Mouse (Mus musculus) ES-Bruce4 (cell line): ENCODE results near the gene Ikbip. TPM values are rescaled to one million over a fixed set of nuclear protein-coding genes. Genes with fewer than 3 reads are reported as not detected.

Experiments
- H3K27ac ChIP-seq: 2 replicates; pipeline ENCODE4 v1.5.1; 2012; ENCODE audit warnings: low read length, inconsistent platforms; ENCODE audit not compliant: insufficient read depth
- H3K27me3 ChIP-seq: 2 replicates; pipeline ENCODE4 v1.6.1; 2012; ENCODE audit warnings: mild to moderate bottlenecking, low read length, inconsistent platforms; ENCODE audit not compliant: control insufficient read depth, poor library complexity, insufficient read depth, severe bottlenecking
- H3K36me3 ChIP-seq: 2 replicates; pipeline ENCODE4 v1.6.1; 2012; ENCODE audit warnings: inconsistent platforms, mild to moderate bottlenecking, low read length, moderate library complexity; ENCODE audit not compliant: control insufficient read depth, poor library complexity, insufficient read depth, severe bottlenecking
- H3K4me1 ChIP-seq: one replicate; pipeline ENCODE4 v1.8.1; 2011; ENCODE audit warnings: low read length; ENCODE audit not compliant: control insufficient read depth, insufficient read depth
- H3K4me3 ChIP-seq: 2 replicates; pipeline ENCODE4 v1.5.1; 2011; ENCODE audit warnings: low read depth, mild to moderate bottlenecking, low read length
- H3K9ac ChIP-seq: 2 replicates; pipeline ENCODE4 v1.6.1; 2012; ENCODE audit warnings: low read depth, mild to moderate bottlenecking, inconsistent platforms; ENCODE audit not compliant: poor library complexity, severe bottlenecking
- H3K9me3 ChIP-seq: replicated peaks from 2 replicates; pipeline ENCODE4 v1.6.1; 2012; ENCODE audit warnings: mild to moderate bottlenecking, low read length, inconsistent platforms; ENCODE audit not compliant: control insufficient read depth, poor library complexity, insufficient read depth, severe bottlenecking
- CTCF ChIP-seq: IDR thresholded peaks from one replicate; pipeline ENCODE4 v1.8.1; 2011; ENCODE audit warnings: low read depth, low read length
- EP300 ChIP-seq: IDR thresholded peaks from 2 replicates; pipeline ENCODE4 v1.6.1; 2011; ENCODE audit warnings: low read depth, low read length; ENCODE audit not compliant: insufficient read depth
- POLR2A ChIP-seq: IDR thresholded peaks from one replicate; pipeline ENCODE4 v1.8.1; 2011; ENCODE audit warnings: low read length; ENCODE audit not compliant: insufficient read depth
- polyA plus RNA-seq: library from polyadenylated mRNA; stranded (reverse); fragments of >200 nt; gene quantifications from 2 replicates; pipeline ENCODE4 v1.2.4, GENCODE M21; 2011; ENCODE audit warnings: low read depth; ENCODE audit not compliant: missing spikeins, insufficient read depth, insufficient read length

Ikbip gene
- polyA plus RNA-seq, 1 experiment, result 35.1 TPM

GRCm38 (mm10) chr10:91143313-91144230, 60.8 kb downstream of the Ikbip start:
- no peaks in the 10 kb centered on the region for H3K27me3 ChIP-seq
- no peak for TF ChIP-seq POLR2A
- TF ChIP-seq CTCF, result peak; percentile 27
- TF ChIP-seq EP300, result no peak
- H3K9me3 ChIP-seq, result no peaks in the 10 kb centered on the region
- H3K9ac ChIP-seq, result no peak overlapping the region
- H3K36me3 ChIP-seq, result peaks cover 9% of the 10 kb centered on the region
- no peak overlapping the region for H3K27ac ChIP-seq
- H3K4me1 ChIP-seq, result no peaks in the 10 kb centered on the region
- no peak overlapping the region for H3K4me3 ChIP-seq

DNA sequence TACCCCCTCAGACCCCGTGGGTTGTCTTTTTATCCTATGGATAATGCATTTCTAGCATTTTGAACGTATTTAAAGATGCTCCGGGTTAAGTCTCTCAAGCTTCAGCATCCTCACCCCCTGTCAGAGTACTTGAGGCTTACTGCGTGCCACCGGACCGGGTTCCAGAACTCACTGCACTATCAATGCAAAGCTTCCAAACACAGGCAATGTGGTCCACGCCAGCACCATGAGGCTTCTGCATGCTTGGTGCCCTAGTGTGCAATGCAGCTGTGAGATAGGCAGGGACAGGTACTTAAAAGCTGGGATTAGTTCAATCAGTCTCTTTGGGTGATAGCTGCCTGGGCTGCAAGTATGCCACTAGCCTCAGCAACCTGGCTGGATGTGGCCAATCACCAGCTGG, 62.7 kb downstream of the Ikbip start:
- no peaks in the 10 kb centered on the region for H3K4me1 ChIP-seq
- no peak overlapping the region for H3K27ac ChIP-seq
- no peaks in the 10 kb centered on the region for H3K9me3 ChIP-seq
- no peak overlapping the region for H3K9ac ChIP-seq
- no peak for TF ChIP-seq EP300
- no peak for TF ChIP-seq CTCF
- no peak for TF ChIP-seq POLR2A
- H3K36me3 ChIP-seq, result peaks cover 26% of the 10 kb centered on the region
- H3K4me3 ChIP-seq, result no peak overlapping the region
- no peaks in the 10 kb centered on the region for H3K27me3 ChIP-seq

Other genes with a start within 250 kb of the Ikbip start
- 71.2 and 73.0 TPM in 2 replicates for gene Apaf1, start 170 bp upstream of the Ikbip start, polyA plus RNA-seq
- 550 and 557 TPM in 2 replicates for gene Slc25a3, start 41.1 kb downstream of the Ikbip start, polyA plus RNA-seq
- 259 and 265 TPM in 2 replicates for gene Tmpo, start 98.4 kb downstream of the Ikbip start, polyA plus RNA-seq